Mouse (Mus musculus) CH12.LX (cell line): ENCODE measurements around the gene Prr15. TPM values are rescaled to one million over a fixed set of nuclear protein-coding genes. Genes with fewer than 3 reads are reported as not detected.

ENCODE experiments used
- DNase-seq: peaks from one replicate; pipeline ENCODE4 v3.0.0-alpha.2; 2013; ENCODE audit errors: extremely low read depth
- H3K27ac ChIP-seq: 2 replicates; pipeline ENCODE4 v1.5.1; 2012; ENCODE audit warnings: low read depth, mild to moderate bottlenecking, control low read depth, moderate library complexity; ENCODE audit not compliant: insufficient read depth
- H3K27me3 ChIP-seq: replicated peaks from 2 replicates; pipeline ENCODE3; 2012; ENCODE audit warnings: inconsistent platforms
- H3K36me3 ChIP-seq, 2 experiments: replicated peaks in 1 of 2; 2 replicates each; pipeline versions ENCODE3 to v1.6.1; 2012; ENCODE audit warnings: inconsistent platforms in 1 of 2, low read length in 1 of 2, mild to moderate bottlenecking in 1 of 2, mixed read lengths in 1 of 2, moderate library complexity in 1 of 2; ENCODE audit not compliant: control insufficient read depth in 1 of 2, insufficient read depth in 1 of 2
- H3K4me1 ChIP-seq, 2 experiments: 2 replicates each; pipeline ENCODE4 v1.6.1; 2012; ENCODE audit warnings: inconsistent platforms in 1 of 2, moderate library complexity in 1 of 2; ENCODE audit not compliant: insufficient read depth in 2 of 2, control insufficient read depth in 1 of 2
- H3K4me2 ChIP-seq: 2 replicates; pipeline ENCODE4 v1.6.1; 2012; ENCODE audit warnings: low read depth, mild to moderate bottlenecking, control low read depth; ENCODE audit not compliant: poor library complexity, insufficient read depth, severe bottlenecking
- H3K4me3 ChIP-seq, 3 experiments: fragments of 150-350 bp in 1 of 3; sonication (generic) in 1 of 3; replicated peaks in 1 of 3; 2 replicates each; pipeline versions ENCODE3 to v1.5.1; 2011 to 2012; ENCODE audit warnings: low read depth in 2 of 3, low read length in 2 of 3, mild to moderate bottlenecking in 2 of 3, moderate library complexity in 2 of 3, control low read depth in 1 of 3, improper control_type of control experiment in 1 of 3, inconsistent platforms in 1 of 3, mixed read lengths in 1 of 3; ENCODE audit not compliant: poor library complexity in 1 of 3
- H3K79me2 ChIP-seq: replicated peaks from 2 replicates; pipeline ENCODE4 v1.6.1; 2012; ENCODE audit warnings: mild to moderate bottlenecking, moderate library complexity; ENCODE audit not compliant: control insufficient read depth, poor library complexity, insufficient read depth, severe bottlenecking; ENCODE audit errors: extremely low read depth
- H3K9ac ChIP-seq: 2 replicates; pipeline ENCODE4 v1.6.1; 2012; ENCODE audit warnings: low read depth, mild to moderate bottlenecking, control low read depth, moderate library complexity; ENCODE audit not compliant: insufficient read depth
- H3K9me3 ChIP-seq: replicated peaks from 2 replicates; pipeline ENCODE3; 2012; ENCODE audit warnings: low read length, inconsistent platforms, mixed read lengths
- BHLHE40 ChIP-seq: IDR thresholded peaks from 2 replicates; pipeline ENCODE4 v1.6.1; 2011; ENCODE audit warnings: mild to moderate bottlenecking, low read depth, low read length, improper control_type of control experiment
- CHD1 ChIP-seq: IDR thresholded peaks from 2 replicates; pipeline ENCODE4 v1.6.1; 2012; ENCODE audit warnings: low read depth, low read length, improper control_type of control experiment, inconsistent platforms
- CTCF ChIP-seq, 2 experiments: IDR thresholded peaks in 1 of 2; conservative IDR thresholded peaks in 1 of 2; 2 replicates each; pipeline ENCODE4 v1.5.1; 2011 to 2012; ENCODE audit warnings: low read depth in 2 of 2, low read length in 2 of 2, improper control_type of control experiment in 1 of 2, inconsistent platforms in 1 of 2, mild to moderate bottlenecking in 1 of 2, moderate library complexity in 1 of 2
- E2F4 ChIP-seq: IDR thresholded peaks from 2 replicates; pipeline ENCODE4 v1.6.1; 2011; ENCODE audit warnings: low read depth, low read length, improper control_type of control experiment; ENCODE audit not compliant: insufficient replicate concordance
- EP300 ChIP-seq: IDR thresholded peaks from 2 replicates; pipeline ENCODE4 v1.6.1; 2011; ENCODE audit warnings: low read length, improper control_type of control experiment
- ETS1 ChIP-seq: conservative IDR thresholded peaks from 2 replicates; pipeline ENCODE4 v1.6.1; 2012; ENCODE audit warnings: low read depth, mild to moderate bottlenecking, inconsistent platforms, low read length, improper control_type of control experiment, moderate library complexity
- GABPA ChIP-seq: IDR thresholded peaks from 2 replicates; pipeline ENCODE4 v1.6.1; 2012; ENCODE audit warnings: low read depth, low read length, improper control_type of control experiment, inconsistent platforms; ENCODE audit not compliant: insufficient replicate concordance
- HCFC1 ChIP-seq: IDR thresholded peaks from 2 replicates; pipeline ENCODE4 v1.6.1; 2012; ENCODE audit warnings: low read depth, mild to moderate bottlenecking, inconsistent platforms, low read length, improper control_type of control experiment
- JUN ChIP-seq: IDR thresholded peaks from 2 replicates; pipeline ENCODE4 v1.6.1; 2011; ENCODE audit warnings: low read depth, mild to moderate bottlenecking, low read length, improper control_type of control experiment, moderate library complexity; ENCODE audit not compliant: insufficient read depth
- JUND ChIP-seq: conservative IDR thresholded peaks from 2 replicates; pipeline ENCODE4 v1.6.1; 2011; ENCODE audit warnings: low read depth, low read length, improper control_type of control experiment
- MXI1 ChIP-seq: IDR thresholded peaks from 2 replicates; pipeline ENCODE4 v1.6.1; 2011; ENCODE audit warnings: mild to moderate bottlenecking, low read depth, low read length, improper control_type of control experiment
- NRF1 ChIP-seq: IDR thresholded peaks from 2 replicates; pipeline ENCODE4 v1.6.1; 2014; ENCODE audit warnings: low read depth, mild to moderate bottlenecking, inconsistent platforms, low read length, improper control_type of control experiment, moderate library complexity
- POLR2A ChIP-seq: IDR thresholded peaks from 2 replicates; pipeline ENCODE4 v1.6.1; 2011; ENCODE audit warnings: low read depth, mild to moderate bottlenecking, improper control_type of control experiment, low read length
- POLR2AphosphoS2 ChIP-seq: IDR thresholded peaks from 2 replicates; pipeline ENCODE4 v1.6.1; 2011; ENCODE audit warnings: low read depth, low read length, improper control_type of control experiment
- RAD21 ChIP-seq: IDR thresholded peaks from 2 replicates; pipeline ENCODE4 v1.6.1; 2011; ENCODE audit warnings: low read depth, mild to moderate bottlenecking, low read length, improper control_type of control experiment, moderate library complexity
- RCOR1 ChIP-seq: conservative IDR thresholded peaks from 2 replicates; pipeline ENCODE4 v1.6.1; 2012; ENCODE audit warnings: low read depth, mild to moderate bottlenecking, inconsistent platforms, low read length, improper control_type of control experiment
- SMC3 ChIP-seq: IDR thresholded peaks from 2 replicates; pipeline ENCODE4 v1.6.1; 2011; ENCODE audit warnings: low read depth, low read length, improper control_type of control experiment
- TBP ChIP-seq: conservative IDR thresholded peaks from 2 replicates; pipeline ENCODE4 v1.6.1; 2011; ENCODE audit warnings: low read depth, low read length, improper control_type of control experiment
- USF1 ChIP-seq: IDR thresholded peaks from 2 replicates; pipeline ENCODE4 v1.6.1; 2014; ENCODE audit warnings: low read depth, mild to moderate bottlenecking, inconsistent platforms, low read length, improper control_type of control experiment
- USF2 ChIP-seq: conservative IDR thresholded peaks from 2 replicates; pipeline ENCODE4 v1.6.1; 2011; ENCODE audit warnings: low read depth, low read length, improper control_type of control experiment
- ZC3H11A ChIP-seq: IDR thresholded peaks from 2 replicates; pipeline ENCODE4 v1.6.1; 2012; ENCODE audit warnings: low read depth, mild to moderate bottlenecking, inconsistent platforms, low read length, improper control_type of control experiment
- ZKSCAN1 ChIP-seq: IDR thresholded peaks from 2 replicates; pipeline ENCODE4 v1.6.1; 2012; ENCODE audit warnings: low read depth, inconsistent platforms, low read length, improper control_type of control experiment, borderline replicate concordance
- ZNF384 ChIP-seq: IDR thresholded peaks from 2 replicates; pipeline ENCODE4 v1.6.1; 2012; ENCODE audit warnings: low read depth, low read length, improper control_type of control experiment, inconsistent platforms
- dilution Hi-C: fragments of 300-500 bp; cut with MboI; formaldehyde crosslinking; loops from 2 replicates; pipeline ENCODE4 v1.14.3; 2020; ENCODE audit warnings: low sequenced_read_pairs; ENCODE audit not compliant: extremely low pct_unique_long_range_greater_than_20kb, extremely low pct_ligation_motif_present
- in situ Hi-C: fragments of 300-500 bp; cut with MboI; formaldehyde crosslinking; loops from 3 replicates; pipeline ENCODE4 v1.14.3; 2019; ENCODE audit warnings: low sequenced_read_pairs, low pct_ligation_motif_present, low pct_unique_long_range_greater_than_20kb, mixed read lengths
- polyA plus RNA-seq: library from polyadenylated mRNA; unstranded; fragments of >175 nt; gene quantifications from 2 replicates; pipeline ENCODE4 v1.2.1, GENCODE M21; 2012; ENCODE audit warnings: low read depth; ENCODE audit not compliant: insufficient read length
- total RNA-seq, 2 experiments: library from RNA; depleted of rRNA; stranded (reverse); fragments of 300-350 nt in 1 of 2; fragments of >200 nt in 1 of 2; gene quantifications; 2 replicates each; pipeline ENCODE4 v1.2.3; 2012 to 2014

The Prr15 gene
- total and polyA plus RNA-seq, 3 experiments = not detected

DNA sequence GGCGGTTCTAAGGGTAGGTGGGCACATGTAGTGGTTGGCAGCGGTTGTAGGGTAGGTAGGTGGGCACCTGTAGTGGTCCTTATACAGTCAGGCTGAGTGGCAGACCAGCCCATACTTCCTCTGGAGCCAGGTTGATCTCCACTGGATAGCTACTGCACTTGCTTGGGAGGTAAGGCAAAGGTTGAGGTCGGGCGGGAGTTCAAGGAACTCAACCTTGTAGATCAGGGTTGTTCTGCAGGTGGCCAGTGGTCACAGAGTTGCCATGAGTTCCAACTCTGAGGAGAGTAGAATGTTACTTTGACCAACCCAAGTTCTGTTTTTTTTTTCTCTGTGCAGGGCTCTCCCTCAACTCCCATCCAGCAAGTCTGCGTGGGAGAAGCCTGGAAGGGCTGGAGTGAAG is 3.1 kb downstream of the Prr15 start (continued):
- TF ChIP-seq JUND (no peak), TBP (no peak)
- TF ChIP-seq, all 38 proteins: peak for 0

GRCm38 (mm10) chr6:54329598-54329997 is 4.0 kb downstream of the Prr15 start:
- peaks cover 7 to 39% of the 10 kb centered on the region in 2 experiments; a peak in 3 of 4 replicates for H3K4me1 ChIP-seq
- no peaks in the 10 kb centered on the region for H3K9me3 ChIP-seq
- H3K9ac ChIP-seq = no peak overlapping the region
- no peaks in the 10 kb centered on the region for H3K36me3 ChIP-seq
- H3K27ac ChIP-seq = no peak overlapping the region
- TF ChIP-seq JUND = no peak
- 0 out of 2 replicates have a peak, but pooled peaks have one; percentile 18 for TF ChIP-seq ETS1
- peak; percentile 82 for TF ChIP-seq ZNF384
- H3K79me2 ChIP-seq = no peaks in the 10 kb centered on the region
- in situ Hi-C loops (no loop called here), dilution Hi-C loops (no loop called here)
- H3K27me3 ChIP-seq = no peaks in the 10 kb centered on the region
- H3K4me2 ChIP-seq = no peak overlapping the region
- peak; percentile 32 for DNase-seq
- H3K4me3 ChIP-seq = no peak overlapping the region

DNA sequence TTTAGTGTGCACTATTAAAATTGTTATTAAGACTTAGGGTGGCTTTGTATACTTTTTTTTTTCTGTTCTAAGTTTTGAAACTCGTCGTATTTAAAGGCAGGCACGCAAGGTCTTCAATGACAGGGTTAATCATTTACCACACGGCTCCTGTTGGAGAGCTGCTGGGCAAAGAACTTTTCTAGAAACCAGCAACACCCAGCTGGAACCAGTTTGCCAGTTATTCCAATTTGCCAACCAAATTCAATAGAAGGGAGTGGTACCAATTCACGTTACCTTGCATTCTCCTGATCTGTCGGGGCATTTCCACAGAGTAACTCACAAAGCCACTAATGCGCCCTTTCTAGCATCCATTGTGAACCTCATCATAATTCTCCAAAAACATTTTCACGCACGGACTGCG is 4.5 kb downstream of the Prr15 start:
- H3K4me2 ChIP-seq = no peak overlapping the region
- no peak for DNase-seq

DNA sequence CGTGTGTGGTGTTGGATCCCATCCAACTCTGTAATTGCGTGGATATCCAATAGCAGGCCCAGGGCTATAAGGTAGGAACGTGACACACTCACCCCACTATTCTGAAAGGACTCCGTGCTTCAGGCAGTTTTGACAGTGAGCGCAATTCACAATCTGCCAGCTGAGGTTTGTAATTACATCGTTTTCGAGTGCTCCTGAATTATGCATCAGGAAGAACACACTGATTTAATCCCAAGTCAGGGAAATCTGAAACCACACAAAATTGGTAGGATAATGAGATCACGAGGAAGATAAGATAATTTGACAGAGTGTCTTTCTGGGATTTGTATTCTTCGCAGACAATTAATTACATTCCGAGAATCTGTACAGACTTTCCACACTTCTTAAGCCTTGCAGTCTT is 6.1 kb downstream of the Prr15 start:
- Histone ChIP-seq H3K27me3 (no peaks in the 10 kb centered on the region), H3K36me3 (no peaks in the 10 kb centered on the region), H3K79me2 (no peaks in the 10 kb centered on the region), H3K4me3 (no peak overlapping the region), H3K9me3 (no peaks in the 10 kb centered on the region), H3K9ac (no peak overlapping the region), H3K27ac (no peak overlapping the region), H3K4me1 (peaks cover 7 to 39% of the 10 kb centered on the region in 2 experiments; a peak in 3 of 4 replicates), H3K4me2 (no peak overlapping the region)
- in situ Hi-C loops = no loop called here
- TF ChIP-seq CHD1 (no peak), RCOR1 (no peak), USF2 (no peak), CTCF (conservative IDR thresholded peaks at IDR 0.05 in 1 of 2, IDR thresholded peaks at IDR 0.05 in 1 of 2; ENCODE audit: low read depth in 2 of 2, low read length in 2 of 2) (no peak), TBP (no peak), E2F4 (no peak), GABPA (no peak), RAD21 (no peak), HCFC1 (no peak), JUN (no peak)
- dilution Hi-C loops = no loop called here
- no peak for DNase-seq

More for the DNA sequence above, 4.5 kb downstream of the Prr15 start:
- in situ Hi-C loops = no loop called here
- TF ChIP-seq USF1 = no peak
- TF ChIP-seq TBP = no peak
- no peak for TF ChIP-seq POLR2A
- no peak for TF ChIP-seq NRF1
- TF ChIP-seq E2F4 = no peak
- TF ChIP-seq ZC3H11A = no peak
- no peak for TF ChIP-seq BHLHE40
- TF ChIP-seq MXI1 = no peak
- no peak for TF ChIP-seq EP300
- TF ChIP-seq JUN = no peak
- TF ChIP-seq ZKSCAN1 = no peak
- TF ChIP-seq JUND = no peak
- TF ChIP-seq HCFC1 = no peak
- TF ChIP-seq SMC3 = no peak
- no peak for TF ChIP-seq ZNF384
- no peak for TF ChIP-seq POLR2AphosphoS2
- no peaks in the 10 kb centered on the region for H3K27me3 ChIP-seq
- no peak overlapping the region for H3K4me3 ChIP-seq
- no peaks in the 10 kb centered on the region for H3K36me3 ChIP-seq
- no peaks in the 10 kb centered on the region for H3K9me3 ChIP-seq
- dilution Hi-C loops = no loop called here
- no peak overlapping the region for H3K9ac ChIP-seq
- H3K4me1 ChIP-seq = peaks cover 7 to 39% of the 10 kb centered on the region in 2 experiments; a peak in 3 of 4 replicates
- no peaks in the 10 kb centered on the region for H3K79me2 ChIP-seq
- H3K27ac ChIP-seq = no peak overlapping the region
